Mouse (Mus musculus): ENCODE results near the gene Grhl3.
"Not testable (repeated sequence)": the region's sequence is repeated elsewhere in the genome, so short reads cannot be mapped to it uniquely, and the experiment has no call there.

Grhl3 gene

DNA sequence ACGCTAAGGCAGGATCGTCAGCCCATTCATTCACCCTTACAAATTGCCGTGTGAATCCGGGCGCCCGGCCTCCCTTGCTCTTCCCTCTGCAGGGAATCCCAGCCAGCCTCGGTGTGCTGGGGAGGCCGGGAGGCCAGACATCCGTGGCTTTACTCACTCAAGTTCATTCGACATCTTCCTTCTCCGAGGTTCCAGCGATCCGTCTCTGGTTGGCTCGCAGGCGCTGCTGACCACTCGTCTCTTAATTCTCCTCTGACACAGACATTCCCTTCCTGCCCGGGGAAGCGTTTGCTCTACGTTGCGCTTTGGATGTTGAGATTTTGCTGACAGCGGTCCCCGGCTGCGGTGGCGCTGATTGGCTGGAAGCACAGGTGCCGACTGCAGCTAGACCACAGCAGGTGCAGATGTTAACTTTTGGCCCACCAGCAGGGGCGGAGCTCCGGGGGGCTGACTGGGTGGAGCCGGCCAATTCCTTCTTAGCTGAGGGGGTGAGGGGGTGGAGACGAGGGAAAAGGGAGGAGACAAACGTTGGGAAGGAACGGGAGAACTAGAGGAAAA is at the start of gene Grhl3:
Gene Grhl3, minus strand, starts transcription at position 380 of the 558 bp plus-strand sequence.
- in situ Hi-C loops (cut with MboI, MseI): no loop called here

DNA sequence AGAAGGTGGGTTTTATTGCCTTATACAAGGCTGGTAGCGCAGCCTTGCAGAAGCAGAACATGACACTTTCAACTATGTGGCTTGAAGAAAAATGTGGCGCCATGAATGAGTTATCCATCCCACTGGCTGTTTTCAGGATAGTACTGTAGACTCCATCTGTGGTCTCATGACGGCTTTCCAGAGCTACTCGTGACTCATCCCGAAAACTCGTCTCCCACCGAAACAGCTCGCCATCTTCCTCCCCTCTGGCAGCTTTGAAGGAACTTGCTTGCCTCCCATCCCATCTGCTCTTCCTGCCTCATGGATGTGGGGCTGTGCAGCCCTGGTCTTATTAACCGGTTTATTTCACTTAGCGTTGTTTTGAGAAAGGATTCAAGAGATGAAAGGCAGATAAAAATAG is 48.9 kb upstream of the Grhl3 start:
- in situ Hi-C loops (cut with MboI, MseI): loop anchor here (10.0 kb wide), 1 partner anchor 1113 kb away; no protein-coding TSS in a partner anchor

DNA sequence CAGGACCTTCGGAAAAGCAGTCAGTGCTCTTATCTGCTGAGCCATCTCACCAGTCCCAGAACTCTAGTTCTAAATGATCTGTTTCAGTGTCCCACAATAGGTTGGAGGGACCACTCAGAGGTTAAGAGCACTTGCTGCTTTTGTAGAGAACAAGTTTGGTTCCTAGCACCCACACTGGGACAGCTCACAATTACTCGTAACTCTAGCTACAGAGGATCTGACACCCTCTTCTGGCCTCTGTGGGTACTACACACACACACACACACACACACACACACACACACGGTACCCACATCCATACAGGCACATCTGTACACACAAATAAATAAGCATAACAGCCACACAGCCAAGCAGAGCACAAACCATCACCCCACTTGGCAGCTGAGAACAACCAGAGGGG is 47.0 kb upstream of the Grhl3 start:
- in situ Hi-C loops (cut with MboI, MseI): loop anchor here (10.0 kb wide), 1 partner anchor 1114 kb away; no protein-coding TSS in a partner anchor

DNA sequence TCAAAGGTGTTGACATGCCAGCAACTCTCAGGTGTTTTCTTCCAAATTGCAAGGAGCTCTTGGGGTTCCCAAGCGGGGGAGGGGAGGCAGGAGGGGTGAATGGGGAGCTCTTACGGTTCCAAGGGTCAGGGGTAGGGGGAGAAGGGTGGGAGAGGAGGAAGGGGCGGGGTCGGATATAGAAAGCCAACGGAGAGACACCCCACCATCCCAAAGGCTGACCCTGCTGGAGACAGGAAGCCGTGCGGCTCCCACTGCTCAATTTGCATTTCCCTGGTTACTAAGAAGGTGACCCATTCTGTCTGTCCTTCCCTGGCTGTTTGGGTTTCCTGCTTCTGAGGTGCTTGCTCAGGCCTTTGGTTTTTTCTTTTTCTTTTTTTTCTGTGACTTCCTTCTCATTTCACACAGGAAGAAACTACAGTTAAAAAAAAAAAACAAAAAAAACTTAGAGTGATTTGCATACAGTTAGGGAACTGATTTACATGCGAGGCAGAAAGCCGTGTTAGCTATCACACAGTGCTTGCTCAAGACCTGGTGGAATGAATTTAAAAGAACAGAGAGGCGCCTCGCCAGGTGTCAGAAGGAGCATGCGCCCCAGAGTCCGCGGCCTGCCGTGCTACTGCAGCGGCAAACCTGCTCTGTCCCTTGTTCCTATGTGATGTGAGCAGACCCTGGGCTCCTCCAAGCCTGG is 44.5 kb upstream of the Grhl3 start:
- in situ Hi-C loops (cut with MboI, MseI): no loop called here

DNA sequence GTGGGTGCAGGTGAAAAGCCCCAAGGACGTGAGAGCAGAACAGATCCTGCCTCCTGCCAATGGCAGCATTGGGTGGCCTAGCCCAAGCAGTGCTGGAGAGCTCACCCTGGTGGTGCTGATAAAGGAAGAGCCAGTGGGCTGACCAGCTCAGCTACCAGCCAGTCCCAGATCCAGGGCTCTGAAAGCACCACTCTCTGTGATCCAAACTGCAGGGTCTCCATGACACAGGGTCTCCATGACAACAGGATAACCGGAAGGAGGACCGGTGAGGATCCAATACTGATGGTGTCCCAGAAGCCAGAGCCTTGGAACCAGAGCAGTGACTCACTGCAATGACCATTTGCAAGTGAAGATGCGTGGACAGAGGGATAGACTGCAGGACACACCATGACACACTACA is 43.6 kb upstream of the Grhl3 start:
- in situ Hi-C loops (cut with MboI, MseI): no loop called here

DNA sequence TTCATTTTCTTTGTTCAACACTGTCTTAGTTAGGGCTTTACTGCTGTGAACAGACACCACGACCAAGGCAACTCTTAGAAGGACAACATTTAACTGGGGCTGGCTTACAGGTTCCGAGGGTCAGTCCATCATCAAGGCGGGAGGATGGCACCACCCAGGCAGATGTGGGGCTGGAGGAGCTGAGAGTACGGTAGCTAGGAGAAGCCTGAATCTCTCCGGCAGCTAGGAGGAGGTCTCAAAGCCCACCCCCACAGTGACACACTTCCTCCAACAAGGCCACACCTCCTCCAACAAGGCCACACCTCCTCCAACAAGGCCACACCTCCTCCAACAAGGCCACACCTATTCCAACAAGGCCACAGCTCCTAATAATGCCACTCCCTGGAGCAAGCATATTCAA is 41.9 kb upstream of the Grhl3 start:
- in situ Hi-C loops (cut with MboI, MseI): not testable (repeated sequence)

- in situ Hi-C loops (cut with MboI, MseI): no loop called here
These were observed 36.6 kb upstream of the Grhl3 start for GRCm38 (mm10) chr4:135609986-135610385.

DNA sequence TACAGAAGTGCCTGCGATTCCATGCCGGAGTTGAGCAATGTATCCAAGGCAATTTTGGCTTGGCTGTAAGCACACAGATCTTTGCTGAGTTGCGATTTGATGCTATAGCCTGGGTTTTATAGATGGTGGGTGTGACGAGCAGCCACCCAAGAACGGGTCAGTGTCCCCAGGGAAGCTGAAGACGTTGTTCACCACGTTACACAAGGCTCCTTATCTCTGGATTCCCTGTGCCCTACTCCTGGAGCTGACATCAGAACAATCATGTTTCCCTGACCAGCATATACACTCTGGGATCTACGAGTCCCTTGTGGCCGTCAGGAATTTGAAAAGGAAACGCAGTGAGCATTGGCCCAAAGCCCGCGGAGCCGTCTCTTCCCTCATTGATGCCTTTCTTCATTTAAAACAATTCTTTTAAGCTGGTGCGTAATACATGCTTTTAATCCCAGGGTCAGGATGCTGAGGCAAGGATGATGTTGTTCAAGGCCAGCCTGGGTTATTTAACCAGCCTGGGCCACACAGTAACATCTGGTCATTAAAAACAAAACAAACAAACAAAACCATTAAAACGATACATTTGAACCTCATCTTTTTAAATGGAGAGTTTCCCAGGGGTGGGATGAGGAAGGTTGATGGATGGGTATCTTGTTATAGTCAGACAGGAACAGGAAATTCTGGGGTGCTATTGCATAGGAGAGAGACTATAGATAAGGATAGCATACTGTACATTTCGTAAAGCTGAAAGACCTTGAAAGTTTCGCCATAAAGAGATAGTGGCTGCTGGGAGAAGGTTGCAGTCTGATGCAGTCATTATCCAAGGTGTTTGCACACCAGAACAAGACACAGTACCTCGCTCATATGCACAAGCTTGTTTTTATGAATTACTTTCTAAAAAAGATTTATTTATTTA is 34.8 kb upstream of the Grhl3 start:
- in situ Hi-C loops (cut with MboI, MseI): no loop called here

GRCm38 (mm10) chr4:135606271-135606670 is 32.8 kb upstream of the Grhl3 start:
- in situ Hi-C loops (cut with MboI, MseI): no loop called here

DNA sequence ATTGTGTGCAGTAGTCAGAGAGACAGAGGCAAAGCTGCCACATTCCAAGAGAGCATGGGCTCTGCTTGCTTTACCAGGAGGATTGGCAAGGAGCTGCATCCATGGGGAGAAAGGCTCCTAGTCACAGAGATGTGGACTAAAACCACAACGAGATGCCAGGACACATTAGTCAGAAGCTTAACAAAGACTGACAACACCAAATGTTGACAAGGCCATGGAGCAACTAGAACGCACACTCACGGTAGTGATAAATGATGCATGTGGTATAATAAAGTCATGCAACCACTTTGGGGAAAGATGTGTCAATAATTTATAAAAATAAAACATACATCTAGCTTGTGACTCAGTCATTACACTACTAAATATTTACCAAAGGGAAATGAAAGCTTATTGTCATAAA is 28.1 kb upstream of the Grhl3 start:
- in situ Hi-C loops (cut with MboI, MseI): no loop called here

DNA sequence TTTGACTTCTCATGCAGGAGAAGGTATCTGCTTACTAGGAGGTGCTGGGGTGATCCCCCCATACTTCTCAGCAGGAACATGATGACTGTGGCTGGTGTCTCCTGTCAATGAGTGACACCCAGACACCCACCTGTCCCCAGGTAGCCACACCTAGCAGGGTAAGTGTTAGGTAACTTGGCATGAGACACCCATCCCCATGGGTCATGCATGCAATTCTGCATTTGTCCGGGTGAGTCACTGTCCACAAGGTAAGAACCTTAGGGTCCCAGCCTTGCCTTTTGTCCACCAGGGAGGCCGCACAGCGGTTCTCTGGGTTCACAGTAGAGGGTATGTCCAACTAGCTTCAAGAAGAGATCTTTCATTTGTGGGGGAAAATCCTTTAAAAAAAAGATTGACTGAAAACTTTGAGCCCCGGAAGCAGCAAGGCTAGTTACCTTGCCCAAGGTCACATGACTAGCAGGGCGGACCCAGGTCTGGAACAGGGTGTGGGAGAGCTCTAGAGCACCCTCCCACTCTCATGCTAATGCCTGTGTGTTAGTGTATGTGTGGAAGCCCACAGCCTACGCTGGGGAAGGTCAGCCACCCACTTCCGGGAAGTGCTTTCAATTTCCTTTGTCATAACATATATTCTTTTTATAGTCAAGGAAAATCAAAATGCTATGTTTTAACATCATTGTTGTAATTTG is 26.2 kb upstream of the Grhl3 start:
- in situ Hi-C loops (cut with MboI, MseI): no loop called here

GRCm38 (mm10) chr4:135598998-135599397 is 25.6 kb upstream of the Grhl3 start:
- in situ Hi-C loops (cut with MboI, MseI): no loop called here

- in situ Hi-C loops (cut with MboI, MseI): no loop called here
These were observed 24.1 kb upstream of the Grhl3 start for GRCm38 (mm10) chr4:135597571-135597970.

GRCm38 (mm10) chr4:135595943-135596342 is 22.5 kb upstream of the Grhl3 start:
- in situ Hi-C loops (cut with MboI, MseI): no loop called here

DNA sequence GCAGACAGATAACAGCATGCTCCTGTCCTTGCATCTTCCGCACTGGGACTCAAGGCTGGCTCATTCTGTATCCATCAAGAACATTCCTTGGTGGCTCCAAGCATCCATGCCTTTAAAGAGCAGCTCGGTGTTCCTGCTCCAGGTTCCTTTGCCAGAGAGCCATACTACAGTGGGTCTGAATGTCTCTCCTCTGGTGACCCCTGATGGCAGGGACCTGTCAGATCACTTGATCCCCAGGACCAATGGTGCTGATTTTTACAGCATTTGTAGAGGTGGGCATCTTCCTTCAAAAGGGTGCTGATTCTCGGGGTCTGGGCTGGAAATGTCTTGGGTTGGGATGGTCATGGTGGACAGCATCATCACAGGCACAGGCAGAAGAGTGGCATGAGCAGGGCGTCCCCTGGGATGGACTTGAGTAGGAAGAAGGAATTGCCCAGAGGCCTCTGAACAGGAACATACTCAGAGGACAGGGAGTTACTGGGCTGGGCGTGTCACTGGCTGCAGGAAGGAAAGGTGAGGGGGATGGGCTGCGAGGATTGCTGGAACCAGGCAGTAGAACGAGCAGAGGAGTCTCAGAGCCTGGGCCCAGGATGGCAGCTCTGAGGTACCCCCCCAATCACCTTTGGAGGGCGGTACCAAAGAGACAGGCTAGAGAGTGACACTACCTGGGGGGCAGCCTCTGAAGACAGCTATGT is 18.3 kb upstream of the Grhl3 start:
- in situ Hi-C loops (cut with MboI, MseI): no loop called here

GRCm38 (mm10) chr4:135591086-135591485 is 17.7 kb upstream of the Grhl3 start:
- in situ Hi-C loops (cut with MboI, MseI): no loop called here

GRCm38 (mm10) chr4:135584838-135585237 is 11.4 kb upstream of the Grhl3 start:
- in situ Hi-C loops (cut with MboI, MseI): no loop called here

GRCm38 (mm10) chr4:135581222-135581910 is 7.9 kb upstream of the Grhl3 start:
- in situ Hi-C loops (cut with MboI, MseI): no loop called here

- in situ Hi-C loops (cut with MboI, MseI): no loop called here
These were observed 6.3 kb upstream of the Grhl3 start for GRCm38 (mm10) chr4:135579695-135580094.

DNA sequence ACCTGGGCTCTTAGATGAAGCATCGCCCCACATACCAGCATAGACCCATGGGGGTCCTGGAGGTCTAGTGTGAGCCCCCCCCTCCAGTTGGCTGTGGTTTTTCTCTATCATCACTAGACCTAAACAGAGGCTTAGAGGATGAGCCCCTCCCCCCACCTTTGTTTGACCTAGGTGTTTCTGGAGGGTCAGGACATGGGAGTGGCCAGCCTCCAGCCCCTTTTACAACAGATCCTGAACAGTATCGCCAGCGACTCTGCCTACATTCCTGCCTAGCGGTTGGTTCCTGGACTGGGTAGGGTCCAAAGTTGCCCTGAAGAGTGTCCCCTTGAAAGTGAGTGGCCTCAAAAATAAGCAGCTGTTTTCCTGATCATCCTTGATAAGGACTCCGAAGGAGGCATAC is 5.1 kb upstream of the Grhl3 start:
- in situ Hi-C loops (cut with MboI, MseI): no loop called here

Measured in T-helper 1 cell (primary cell).